Mouse (Mus musculus): Measurements from ENCODE around the gene Ccdc60. TPM values are rescaled to one million over a fixed set of nuclear protein-coding genes. Genes with fewer than 3 reads are reported as not detected.
A peak's percentile ranks its signal among the peaks of the same experiment; 100 is the strongest.
"Not testable (repeated sequence)": the region's sequence is repeated elsewhere in the genome, so short reads cannot be mapped to it uniquely, and the experiment has no call there.

Gene Ccdc60
- total RNA-seq, 2 experiments from 2014 or later, result 0.14 to 0.16 TPM

DNA sequence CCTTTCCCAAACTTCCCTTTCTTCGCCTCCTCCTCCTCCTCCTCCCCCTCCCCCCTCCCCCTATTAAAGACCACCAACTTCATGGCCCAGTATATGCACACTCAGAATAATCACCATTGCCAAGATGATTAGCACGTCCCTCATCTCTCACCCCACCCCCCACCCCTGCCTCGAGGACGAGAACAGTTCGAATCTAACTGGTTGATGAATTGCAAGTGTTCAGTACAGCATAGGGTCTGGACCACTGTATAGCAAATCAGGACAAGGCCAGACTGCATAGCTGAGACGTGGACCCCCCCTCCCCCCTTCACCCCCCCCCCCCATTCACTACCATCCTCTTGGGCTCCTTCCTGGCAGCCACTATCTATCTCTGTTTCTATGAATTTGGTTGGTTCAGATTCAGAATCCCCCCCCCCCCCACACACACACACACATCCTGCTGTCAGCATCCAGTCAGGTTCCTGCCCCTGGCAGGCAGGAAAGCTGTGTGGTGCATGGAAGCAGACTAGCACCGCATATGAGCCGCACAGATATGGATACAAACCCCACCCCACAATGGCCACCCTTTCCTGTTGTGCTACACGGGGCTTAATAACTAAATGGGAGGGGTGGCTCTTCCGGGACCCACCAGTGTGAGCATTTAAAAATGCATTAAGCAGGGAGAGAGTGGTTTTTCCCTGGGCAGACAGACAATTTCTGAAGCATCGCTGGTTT, 79.2 kb downstream of the Ccdc60 start:
- DNase-seq (ENCODE audit: low spot score in 2 of 2), result no peak
- intact Hi-C loops (cut with DNase I), result loop anchor here (5.0 kb wide), 1 partner anchor 87 kb away; no protein-coding TSS in a partner anchor

DNA sequence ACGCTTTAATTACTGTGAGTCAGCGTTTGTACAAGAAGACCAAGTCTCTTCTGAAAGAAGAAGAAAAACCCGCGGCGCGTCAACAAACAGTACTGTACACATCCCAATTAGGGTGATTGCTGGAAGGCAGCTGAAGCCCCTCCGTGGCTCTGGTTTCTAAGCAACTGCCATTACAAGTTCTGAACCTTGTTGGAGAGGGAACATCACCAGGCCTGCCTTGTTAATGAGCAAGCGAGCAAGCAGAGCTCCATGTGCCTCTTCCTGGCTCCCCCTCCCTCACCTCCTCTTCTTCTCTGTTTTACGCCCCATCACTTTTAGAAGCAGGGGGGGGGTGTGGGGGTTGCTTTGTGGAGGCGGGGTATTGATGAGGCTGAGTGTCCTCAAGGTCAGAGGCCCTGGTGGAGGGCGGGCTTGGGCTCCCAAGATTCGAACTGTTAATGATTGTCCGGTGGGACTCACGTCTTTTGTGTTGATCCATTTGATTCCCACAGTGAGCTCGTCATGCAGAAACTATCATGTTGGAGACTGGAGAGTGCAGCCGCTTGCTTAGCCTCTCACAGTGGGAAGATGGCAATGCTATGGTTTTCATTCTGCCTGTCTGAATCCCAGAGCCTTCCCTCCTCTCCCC, 79.9 kb downstream of the Ccdc60 start:
- peak; percentile 9 to 35 for DNase-seq (ENCODE audit: low spot score in 2 of 2)
- intact Hi-C loops (cut with DNase I), result no loop called here

DNA sequence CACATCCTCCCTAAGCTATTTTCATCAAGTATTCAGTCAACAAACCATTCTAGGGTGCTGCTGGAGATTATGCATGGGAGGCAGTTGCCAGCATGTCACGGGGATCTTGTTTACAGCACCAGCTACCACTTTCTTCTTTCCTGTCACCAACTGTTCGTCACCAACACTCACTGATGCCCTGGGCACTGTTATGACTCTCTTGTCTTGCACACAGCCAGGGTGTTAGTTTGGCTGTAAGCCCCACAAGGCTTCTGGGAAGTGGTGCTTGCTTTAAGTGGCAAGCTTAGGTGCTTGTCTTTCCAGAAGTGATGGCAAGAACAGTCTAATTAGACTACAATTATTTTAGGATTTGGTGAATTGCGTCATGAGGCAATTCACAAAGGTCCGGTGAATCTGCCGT, 86.1 kb downstream of the Ccdc60 start:
- intact Hi-C loops (cut with DNase I), result no loop called here
- no peak for DNase-seq (ENCODE audit: low spot score in 2 of 2)

DNA sequence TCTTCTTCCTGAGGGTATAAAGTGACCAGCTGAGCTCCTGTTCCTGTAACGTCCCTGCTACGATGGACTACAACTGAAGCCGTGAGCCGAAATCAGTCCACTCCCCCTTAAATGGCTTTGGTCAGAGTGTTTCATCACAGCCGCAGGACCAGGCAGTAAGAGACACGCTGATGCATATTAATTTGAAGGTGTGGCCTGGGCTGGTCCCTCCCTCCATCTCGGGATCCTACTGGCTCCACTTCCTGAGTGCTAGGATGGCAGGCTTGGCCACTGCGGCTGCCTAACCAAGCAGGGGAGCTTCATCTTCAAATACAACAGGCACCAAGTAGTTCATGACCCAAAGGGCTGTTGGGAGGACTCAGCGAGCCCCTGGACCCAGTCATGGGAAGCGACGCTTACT, 94.3 kb downstream of the Ccdc60 start:
- no peak for DNase-seq (ENCODE audit: low spot score in 2 of 2)
- intact Hi-C loops (cut with DNase I), result no loop called here

DNA sequence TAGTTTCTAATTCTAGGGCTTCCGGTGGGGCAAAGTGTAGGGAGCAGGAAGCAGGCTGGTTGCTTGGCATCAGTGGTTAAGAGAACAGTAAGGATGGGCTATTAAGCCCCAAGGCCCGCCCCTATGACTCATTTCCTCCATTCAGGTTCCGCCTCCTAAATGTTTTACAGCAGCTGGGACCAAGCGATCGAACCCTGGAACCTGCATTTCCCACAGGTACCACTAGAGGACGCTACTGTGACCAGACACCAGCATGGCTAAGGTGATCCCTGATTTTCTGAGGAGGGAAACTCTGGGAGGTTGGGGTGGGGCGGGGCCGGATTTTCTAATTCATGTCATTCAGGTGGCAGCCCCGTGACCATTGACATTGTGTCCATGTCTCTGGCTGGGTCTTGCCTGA, 96.1 kb downstream of the Ccdc60 start:
- intact Hi-C loops (cut with DNase I), result no loop called here
- DNase-seq (ENCODE audit: low spot score in 2 of 2), result no peak

DNA sequence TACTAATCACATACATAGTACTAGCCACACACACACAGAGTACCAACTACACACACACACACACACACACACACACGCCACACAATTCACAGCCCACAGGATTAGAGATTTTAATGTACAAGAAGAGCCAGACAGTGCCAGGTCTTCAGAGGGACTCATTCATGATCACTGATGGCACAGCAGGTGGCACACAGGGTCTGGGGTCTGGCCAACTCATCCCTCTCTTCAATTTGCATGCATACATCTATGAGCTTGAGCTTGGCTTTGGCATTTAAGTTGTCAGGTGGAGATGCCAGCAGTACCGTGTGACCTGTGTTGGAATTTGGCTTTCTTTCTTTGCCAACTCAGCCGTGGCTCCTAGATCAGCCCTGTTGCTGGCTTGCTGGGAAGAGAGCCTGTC, 97.2 kb downstream of the Ccdc60 start:
- intact Hi-C loops (cut with DNase I), result no loop called here
- no peak for DNase-seq (ENCODE audit: low spot score in 2 of 2)

DNA sequence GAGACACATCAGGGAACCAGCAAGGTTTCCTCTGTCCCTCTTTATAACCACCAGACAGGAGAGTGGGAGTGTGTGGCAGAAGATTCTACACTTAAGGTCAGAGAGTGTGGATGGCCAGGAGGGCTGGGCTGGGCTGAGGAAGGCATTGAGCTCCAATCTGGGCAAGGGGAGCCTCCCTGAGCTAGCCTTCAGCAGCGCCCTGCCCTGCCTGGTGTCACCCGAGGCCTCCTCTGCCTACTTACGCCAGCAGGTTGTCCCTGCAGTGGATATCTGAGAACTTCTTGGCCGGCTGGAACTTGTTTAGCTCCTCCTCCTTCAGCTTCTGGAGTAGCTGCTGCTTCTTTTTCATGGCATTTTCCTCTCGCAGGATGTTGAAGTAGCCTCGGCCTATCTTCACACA, 99.0 kb downstream of the Ccdc60 start:
- no peak for DNase-seq (ENCODE audit: low spot score in 2 of 2)
- intact Hi-C loops (cut with DNase I), result no loop called here

DNA sequence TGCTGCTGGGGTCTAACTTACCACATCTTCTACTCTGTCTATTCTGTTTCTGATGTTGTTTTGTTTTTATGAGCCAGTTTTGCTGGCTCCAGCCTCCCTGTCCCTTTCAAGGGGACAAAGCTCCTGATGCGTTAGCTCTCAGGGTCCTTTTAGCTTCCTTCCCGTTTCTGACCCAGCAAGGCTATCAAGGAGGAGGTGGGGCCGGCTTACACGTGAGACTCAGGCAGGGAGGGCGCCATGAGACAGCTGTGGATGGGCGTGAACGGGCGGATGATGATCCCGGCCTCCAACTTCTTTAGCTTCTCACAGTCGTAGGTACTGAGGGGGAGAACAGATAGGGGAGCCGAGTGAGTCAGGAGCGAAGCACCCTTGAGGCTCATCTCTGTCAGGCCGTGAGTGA, 108.2 kb downstream of the Ccdc60 start:
- intact Hi-C loops (cut with DNase I), result no loop called here
- no peak for DNase-seq (ENCODE audit: low spot score in 2 of 2)

DNA sequence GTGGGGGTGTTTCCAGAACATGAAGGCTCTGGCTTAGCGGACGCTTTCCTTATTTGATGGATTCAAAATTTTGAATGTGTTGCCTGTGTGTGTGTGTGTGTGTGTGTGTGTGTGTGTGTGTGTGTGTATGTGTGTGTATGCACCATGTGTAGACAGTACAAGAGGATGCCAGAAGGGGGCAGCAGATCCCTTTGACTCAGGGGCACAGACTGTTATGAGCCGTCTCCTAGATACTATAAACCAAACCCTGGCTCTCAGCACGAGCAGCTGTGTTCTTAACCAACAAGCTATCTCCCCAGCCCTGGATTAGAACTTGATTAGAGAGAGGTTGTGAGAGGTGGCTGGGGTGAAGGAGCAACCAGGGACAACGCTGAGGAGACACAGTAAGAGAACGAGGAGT, 117.1 kb downstream of the Ccdc60 start:
- intact Hi-C loops (cut with DNase I), result no loop called here
- no peak for DNase-seq (ENCODE audit: low spot score in 2 of 2)

DNA sequence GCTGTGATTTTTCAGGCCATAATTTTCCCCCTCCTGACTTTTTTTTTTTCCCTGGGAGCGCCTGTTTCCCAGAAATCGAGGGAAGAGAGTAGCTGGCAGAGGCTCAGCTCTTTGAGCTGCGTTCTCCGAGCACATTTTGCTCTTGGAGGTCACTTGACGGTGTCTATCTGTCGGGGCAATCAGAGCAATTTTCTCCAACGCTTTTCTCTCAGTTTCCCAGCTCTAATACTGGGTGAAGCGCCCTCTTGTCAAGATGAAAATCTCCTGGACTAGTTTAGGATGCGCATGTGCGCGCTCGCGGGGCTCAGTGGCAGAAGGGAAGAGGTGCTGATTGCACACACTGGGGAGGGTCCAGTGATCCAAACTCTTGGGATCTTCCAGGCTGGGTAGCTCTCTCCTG, 121.8 kb downstream of the Ccdc60 start:
- DNase-seq (ENCODE audit: low spot score in 2 of 2), result no peak
- intact Hi-C loops (cut with DNase I), result no loop called here

DNA sequence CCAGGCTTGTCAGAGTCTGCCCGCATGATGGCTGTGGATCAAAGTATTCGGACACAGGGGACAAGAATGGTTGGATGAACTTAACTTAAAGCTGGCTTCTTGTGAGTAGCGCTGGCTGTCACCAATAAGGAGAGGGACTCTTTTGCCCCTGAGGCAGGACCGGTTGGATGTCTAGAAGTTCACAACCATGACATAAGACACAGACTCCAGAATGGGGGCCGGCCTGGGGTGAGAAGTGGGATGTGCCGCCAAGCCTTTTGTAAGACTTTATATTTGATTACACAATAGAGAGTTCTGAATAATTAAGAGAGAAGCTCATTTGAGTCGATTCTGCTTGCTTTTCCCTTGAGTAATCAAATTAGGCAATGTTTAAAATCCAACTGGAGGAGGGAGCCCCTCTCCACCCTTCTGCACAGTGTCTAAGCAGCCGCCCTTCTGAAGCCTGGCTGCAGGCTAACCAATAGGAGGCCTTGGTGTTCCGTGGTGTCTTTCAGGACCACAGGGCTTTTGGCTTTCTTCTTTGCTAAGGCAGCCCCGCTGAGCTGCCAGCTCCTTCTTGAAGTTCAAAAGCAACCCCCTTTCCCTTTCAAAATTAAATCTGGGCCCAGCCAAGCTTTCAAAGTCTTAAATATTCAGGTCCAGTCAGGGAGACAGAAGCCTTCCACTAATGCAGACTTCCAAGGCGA, 123.4 kb downstream of the Ccdc60 start:
- DNase-seq (ENCODE audit: low spot score in 2 of 2), result no peak
- intact Hi-C loops (cut with DNase I), result no loop called here

DNA sequence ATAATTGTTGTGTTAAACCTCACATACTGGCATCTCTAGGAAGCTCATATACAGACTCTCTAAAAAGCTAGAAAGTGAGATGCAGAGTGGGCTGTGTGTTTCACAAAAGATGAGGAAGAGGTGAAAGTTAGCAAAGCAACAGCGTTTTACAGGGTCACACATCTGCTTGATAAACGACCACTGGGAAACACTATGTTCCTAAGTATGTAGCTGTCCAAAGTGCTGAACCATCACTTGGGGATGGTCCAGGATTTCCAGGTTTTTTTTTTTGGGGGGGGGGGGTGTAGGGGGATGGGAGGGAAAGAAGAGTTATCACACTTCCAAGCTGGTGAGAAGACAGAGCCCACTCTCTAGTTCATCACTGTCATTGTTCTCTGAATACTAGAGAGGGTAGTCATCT, 134.0 kb downstream of the Ccdc60 start:
- intact Hi-C loops (cut with DNase I), result no loop called here

DNA sequence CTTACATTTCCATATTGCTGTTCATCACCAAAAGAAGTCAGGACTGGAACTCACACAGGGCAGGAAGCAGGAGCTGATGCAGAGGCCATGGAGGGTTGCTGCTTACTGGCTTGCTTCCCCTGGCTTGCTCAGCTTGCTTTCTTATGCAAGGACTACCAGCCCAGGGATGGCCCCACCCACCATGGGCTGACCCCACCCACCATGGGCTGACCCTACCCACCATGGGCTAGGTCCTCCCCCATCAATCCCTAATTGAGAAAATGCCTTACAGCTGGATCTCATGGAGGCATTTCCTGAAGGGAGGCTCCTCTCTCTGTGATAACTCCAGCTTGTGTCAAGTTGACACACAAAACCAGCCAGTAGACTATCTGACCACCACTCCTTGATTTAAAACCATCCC, 142.3 kb downstream of the Ccdc60 start:
- intact Hi-C loops (cut with DNase I); DNase-seq (ENCODE audit: low spot score in 2 of 2): not testable (repeated sequence)

More for the DNA sequence above, 134.0 kb downstream of the Ccdc60 start:
- DNase-seq (ENCODE audit: low spot score in 2 of 2), result no peak

DNA sequence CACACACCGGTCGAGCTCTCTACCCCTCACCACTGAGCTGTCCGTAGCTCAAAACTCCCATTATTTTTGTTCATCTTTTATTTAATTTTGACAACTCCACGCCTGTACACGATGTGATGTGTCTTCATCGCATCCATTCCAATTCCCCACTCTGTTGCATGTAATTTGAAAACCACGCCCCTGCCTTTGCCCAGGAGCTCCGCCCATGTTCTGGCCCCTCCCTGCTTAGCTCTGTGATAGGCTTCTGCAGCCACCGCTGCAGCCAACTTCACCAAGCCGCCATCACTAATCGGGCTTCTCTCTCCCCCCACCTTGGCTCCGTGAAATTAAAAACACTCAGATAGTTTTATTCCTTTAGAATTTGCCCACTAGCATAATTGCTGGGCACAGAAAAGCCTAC, 144.1 kb downstream of the Ccdc60 start:
- no peak for DNase-seq (ENCODE audit: low spot score in 2 of 2)

DNA sequence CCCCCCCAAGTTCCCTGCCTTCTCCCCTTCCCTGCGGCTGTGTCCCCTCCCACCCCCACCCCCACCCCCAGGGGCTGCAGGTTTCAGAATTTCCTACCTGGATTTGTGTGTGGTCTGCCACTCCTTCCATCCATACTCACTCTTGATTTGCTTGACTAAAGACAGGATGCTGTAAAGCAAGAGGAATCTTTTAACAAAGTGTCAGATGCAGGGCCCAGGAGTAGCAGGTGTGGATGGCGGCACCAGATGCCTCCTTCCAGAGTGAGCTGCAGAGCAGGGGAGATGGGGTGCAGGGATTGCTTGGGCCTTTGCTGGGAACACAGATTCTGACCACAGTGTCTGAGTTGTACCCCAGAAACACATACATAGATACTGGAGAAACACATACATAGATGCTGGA, 148.1 kb downstream of the Ccdc60 start:
- no peak for DNase-seq (ENCODE audit: low spot score in 2 of 2)
- intact Hi-C loops (cut with DNase I), result no loop called here

More for the DNA sequence above, 144.1 kb downstream of the Ccdc60 start:
- intact Hi-C loops (cut with DNase I), result no loop called here

DNA sequence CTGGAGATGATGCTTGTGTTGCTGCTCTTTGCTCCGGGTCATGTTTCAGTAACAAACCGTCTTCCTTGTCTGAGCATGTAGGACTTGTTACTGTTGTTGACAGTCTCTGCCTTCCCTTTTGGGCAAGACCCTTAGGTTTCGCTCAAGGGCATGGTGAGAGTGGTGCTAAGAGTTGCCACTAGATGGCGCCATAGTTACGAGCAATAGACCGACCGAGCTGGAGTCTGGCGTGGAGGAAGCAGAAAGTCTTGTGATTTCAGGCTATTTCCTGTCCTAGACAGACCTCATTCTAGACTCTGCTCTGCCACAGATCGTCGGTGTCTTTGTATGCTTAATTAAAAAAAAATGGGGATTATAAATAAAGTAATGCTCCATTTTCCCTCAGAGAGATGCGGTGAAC, 165.4 kb downstream of the Ccdc60 start:
- peak; percentile 86 to 89 for DNase-seq (ENCODE audit: low spot score in 2 of 2)
- intact Hi-C loops (cut with DNase I), result loop anchor here (2.0 to 5.0 kb wide), 6 partner anchors 89 to 974 kb away; no protein-coding TSS in a partner anchor

DNA sequence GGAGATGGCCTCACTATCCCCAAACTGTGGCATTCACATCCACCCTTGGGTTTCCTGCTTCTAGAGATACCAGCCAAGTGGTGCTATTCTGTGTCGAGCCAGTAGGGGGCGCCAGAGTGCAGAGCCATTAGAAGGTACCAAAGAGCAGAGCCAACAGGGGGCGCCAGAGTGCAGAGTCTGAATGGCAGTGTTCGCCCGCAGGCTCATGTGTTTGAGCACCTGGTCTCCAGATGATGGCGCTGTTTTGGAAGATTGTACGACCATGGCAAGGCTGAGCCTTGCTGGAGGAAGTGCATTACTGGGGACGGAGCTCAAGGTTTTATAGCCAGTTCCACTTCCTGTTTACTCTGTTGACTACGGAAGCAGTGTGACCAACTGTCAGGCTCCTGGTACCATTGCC, 172.2 kb downstream of the Ccdc60 start:
- intact Hi-C loops (cut with DNase I), result no loop called here
- peak; percentile 13 to 26 for DNase-seq (ENCODE audit: low spot score in 2 of 2)

DNA sequence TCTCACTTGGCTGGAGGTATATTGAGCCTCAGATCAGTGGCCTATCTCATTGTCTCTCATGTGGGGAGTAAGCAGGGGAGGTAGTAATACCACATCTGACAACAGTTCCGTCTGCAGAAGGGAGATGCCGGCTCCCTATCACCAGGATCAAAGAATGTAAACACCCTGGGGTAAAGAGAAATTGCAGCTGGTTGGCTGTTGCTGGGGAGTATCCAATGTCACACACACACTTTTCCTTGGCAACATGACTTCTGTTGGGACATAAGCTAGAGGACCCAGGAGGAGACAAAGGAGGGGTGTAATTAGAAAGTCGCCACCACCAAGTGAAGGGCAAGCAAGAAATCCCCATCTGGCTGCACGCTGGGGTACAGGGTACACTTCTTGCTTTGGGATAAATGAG, 172.7 kb downstream of the Ccdc60 start:
- intact Hi-C loops (cut with DNase I), result no loop called here
- no peak for DNase-seq (ENCODE audit: low spot score in 2 of 2)

DNA sequence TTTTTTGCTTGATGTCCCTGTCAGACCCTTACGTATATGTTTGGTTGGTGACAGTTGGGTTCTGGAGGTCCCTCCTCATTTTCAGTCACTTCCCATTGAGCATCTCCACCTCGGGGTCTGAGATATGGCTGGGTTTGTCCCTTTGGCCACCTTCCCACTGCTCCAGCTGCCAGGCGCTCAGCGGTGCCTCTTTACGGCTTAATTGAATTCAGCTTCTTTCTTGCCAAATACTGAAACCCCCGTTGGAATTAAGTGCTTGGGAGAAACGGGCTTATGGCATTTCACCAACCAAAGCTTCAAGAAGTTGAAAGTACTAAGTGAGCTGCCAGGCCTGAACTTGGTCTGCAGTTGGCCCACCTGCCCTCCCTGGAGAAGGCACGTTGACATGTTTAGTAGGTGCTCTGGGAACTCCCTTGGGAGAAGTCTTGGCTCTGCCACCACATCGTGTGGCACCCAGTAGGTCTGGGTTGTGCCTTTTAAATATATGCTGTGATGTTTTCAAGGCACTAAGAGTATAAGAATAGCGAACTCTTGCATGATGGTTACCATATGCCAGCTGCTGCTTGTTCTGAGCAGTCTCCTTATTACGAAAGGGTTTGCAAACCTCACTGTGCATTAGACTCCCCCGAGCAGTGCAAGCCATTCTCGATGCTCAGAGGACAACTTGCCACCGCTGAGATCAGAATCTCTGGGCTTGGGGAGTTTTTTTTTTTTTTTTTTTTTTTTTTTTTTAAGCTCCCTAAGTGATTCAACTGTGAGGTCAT, 173.5 kb downstream of the Ccdc60 start:
- intact Hi-C loops (cut with DNase I), result no loop called here
- peak in 1 of 2 experiments; percentile 6 for DNase-seq (ENCODE audit: low spot score in 2 of 2)

DNA sequence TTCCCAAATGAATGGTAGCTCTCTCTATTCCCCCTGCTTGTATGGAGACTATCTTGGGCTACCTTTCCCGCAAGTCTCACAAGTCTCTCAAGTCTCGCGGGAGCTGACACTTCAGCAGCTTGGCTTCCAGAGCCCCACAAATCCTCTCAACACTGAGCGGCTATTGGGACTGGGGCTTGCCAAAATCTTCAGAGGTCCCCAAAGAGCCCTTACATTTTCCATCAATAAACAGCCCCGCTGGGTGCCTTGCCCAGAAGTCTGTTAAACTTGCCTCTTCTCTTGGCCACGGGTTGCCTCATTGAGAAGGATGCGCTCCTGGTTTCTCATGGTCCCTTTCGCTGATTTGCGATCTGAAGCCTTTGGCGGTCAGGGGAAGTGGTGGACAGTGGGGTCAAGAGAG, 180.1 kb downstream of the Ccdc60 start:
- DNase-seq (ENCODE audit: low spot score in 2 of 2), result no peak

More for the DNA sequence above, 180.1 kb downstream of the Ccdc60 start:
- intact Hi-C loops (cut with DNase I), result no loop called here

Measured in left cerebral cortex, postnatal 25 days (tissue).